Mouse (Mus musculus): Measurements from ENCODE around the gene Lmtk3. TPM values are rescaled to one million over a fixed set of nuclear protein-coding genes. Genes with fewer than 3 reads are reported as not detected.

Lmtk3 gene
- polyA plus RNA-seq, 1 experiment = 198 TPM

- no peak for DNase-seq (ENCODE audit: extremely low spot score in 1 of 2, low spot score in 1 of 2)
These were observed 67.1 kb downstream of the Lmtk3 start for GRCm38 (mm10) chr7:45850661-45851060.

GRCm38 (mm10) chr7:45853089-45853488 is 69.6 kb downstream of the Lmtk3 start:
- DNase-seq (ENCODE audit: extremely low spot score in 1 of 2, low spot score in 1 of 2) = no peak

Other genes starting within 250 kb of the Lmtk3 start
- gene Hsd17b14, start 228.8 kb upstream of the Lmtk3 start, polyA plus RNA-seq (2012; rRNA removed) = 0.34 and 0.53 TPM in 2 replicates
- 22.6 and 23.2 TPM in 2 replicates for gene Bcat2, start 213.6 kb upstream of the Lmtk3 start, polyA plus RNA-seq (2012; rRNA removed)
- gene Fgf21, start 168.2 kb upstream of the Lmtk3 start, polyA plus RNA-seq (2012; rRNA removed) = not detected in 2 replicates
- 0.08 TPM in 2 replicates for gene Fut1, start 166.4 kb upstream of the Lmtk3 start, polyA plus RNA-seq (2012; rRNA removed)
- 0.08 and 0.10 TPM in 2 replicates for gene Izumo1, start 161.9 kb upstream of the Lmtk3 start, polyA plus RNA-seq (2012; rRNA removed)
- 7.2 and 7.3 TPM in 2 replicates for gene Rasip1, start 156.2 kb upstream of the Lmtk3 start, polyA plus RNA-seq (2012; rRNA removed)
- 5.9 and 6.6 TPM in 2 replicates for gene Mamstr, start 143.8 kb upstream of the Lmtk3 start, polyA plus RNA-seq (2012; rRNA removed)
- gene Fut2, start 117.3 kb upstream of the Lmtk3 start, polyA plus RNA-seq (2012; rRNA removed) = 0.13 and 0.16 TPM in 2 replicates
- gene Ntn5, start 99.7 kb upstream of the Lmtk3 start, polyA plus RNA-seq (2012; rRNA removed) = 1.7 and 4.7 TPM in 2 replicates
- gene Sec1, start 89.3 kb upstream of the Lmtk3 start, polyA plus RNA-seq (2012; rRNA removed) = 1.4 TPM in 2 replicates
- gene Car11, start 83.9 kb upstream of the Lmtk3 start, polyA plus RNA-seq (2012; rRNA removed) = 283 and 318 TPM in 2 replicates
- 208 and 221 TPM in 2 replicates for gene Dbp, start 78.7 kb upstream of the Lmtk3 start, polyA plus RNA-seq (2012; rRNA removed)
- 280 and 304 TPM in 2 replicates for gene Rpl18, start 68.3 kb upstream of the Lmtk3 start, polyA plus RNA-seq (2012; rRNA removed)
- gene Sphk2, start 65.7 kb upstream of the Lmtk3 start, polyA plus RNA-seq (2012; rRNA removed) = 22.4 and 23.3 TPM in 2 replicates
- 0.18 and 0.21 TPM in 2 replicates for gene Fam83e, start 62.5 kb upstream of the Lmtk3 start, polyA plus RNA-seq (2012; rRNA removed)
- not detected in 2 replicates for gene Spaca4, start 57.9 kb upstream of the Lmtk3 start, polyA plus RNA-seq (2012; rRNA removed)
- gene Sult2b1, start 931 bp downstream of the Lmtk3 start, polyA plus RNA-seq (2012; rRNA removed) = 15.2 and 17.7 TPM in 2 replicates
- 158 and 167 TPM in 2 replicates for gene Cyth2, start 30.8 kb downstream of the Lmtk3 start, polyA plus RNA-seq (2012; rRNA removed)
- gene Kcnj14, start 41.0 kb downstream of the Lmtk3 start, polyA plus RNA-seq (2012; rRNA removed) = 2.1 and 2.6 TPM in 2 replicates
- 17.9 TPM in 2 replicates for gene Grwd1, start 47.2 kb downstream of the Lmtk3 start, polyA plus RNA-seq (2012; rRNA removed)
- gene Kdelr1, start 89.0 kb downstream of the Lmtk3 start, polyA plus RNA-seq (2012; rRNA removed) = 95.1 and 121 TPM in 2 replicates
- gene Grin2d, start 94.6 kb downstream of the Lmtk3 start, polyA plus RNA-seq (2012; rRNA removed) = 15.5 and 17.7 TPM in 2 replicates
- 0.15 TPM in 1 of 2 replicates, not detected in the other for gene Syngr4, start 113.0 kb downstream of the Lmtk3 start, polyA plus RNA-seq (2012; rRNA removed)
- 32.5 and 33.6 TPM in 2 replicates for gene Tmem143, start 113.2 kb downstream of the Lmtk3 start, polyA plus RNA-seq (2012; rRNA removed)
- 15.1 and 15.2 TPM in 2 replicates for gene Emp3, start 137.7 kb downstream of the Lmtk3 start, polyA plus RNA-seq (2012; rRNA removed)
- gene Ccdc114, start 140.3 kb downstream of the Lmtk3 start, polyA plus RNA-seq (2012; rRNA removed) = 5.1 and 5.3 TPM in 2 replicates
- gene Abcc6, start 246.6 kb downstream of the Lmtk3 start, polyA plus RNA-seq (2012; rRNA removed) = 2.4 and 3.8 TPM in 2 replicates
- gene Nomo1, start 250.0 kb downstream of the Lmtk3 start, polyA plus RNA-seq (2012; rRNA removed) = 68.3 and 74.8 TPM in 2 replicates